8 mouse cellular contexts compared by ENCODE assay signal in genomic region chr14:13284091-13284844, GRCm38 (mm10). TPM values are rescaled to one million over a fixed set of nuclear protein-coding genes. Genes with fewer than 3 reads are reported as not detected.
DNase-seq lines count a peak whose midpoint lies in the region; ATAC-seq and TF ChIP-seq lines count a peak whose summit lies in the region.

Gene Synpr (plus strand): TSS chr14:13284780.

- peak within 1 kb of the TSS; percentile 75 for H3K4me2 ChIP-seq in heart, embryonic 13.5 days
- peak within 1 kb of the TSS; percentile 68 for H3K4me2 ChIP-seq in intestine, embryonic 14.5 days (ENCODE audit: low read length)
- H3K4me2 ChIP-seq in limb, embryonic 15.5 days = peak within 1 kb of the TSS; percentile 69

- no peak for DNase-seq in heart, adult 8-10 months (ENCODE audit: low spot score)
- DNase-seq in adrenal gland, postnatal 36 days = peak; percentile 9 to 22
- DNase-seq in intestine, embryonic 14.5 days (ENCODE audit: low spot score) = peak; percentile 81
- DNase-seq in ovary, postnatal 36 days (ENCODE audit: low spot score) = peak; percentile 20
- no peak for DNase-seq in thymus, adult 2 months

- no peaks in the 10 kb centered on the region for H3K36me3 ChIP-seq in heart, embryonic 13.5 days
- H3K36me3 ChIP-seq in intestine, embryonic 14.5 days (ENCODE audit: control insufficient read depth, insufficient read depth, low read length) = no peaks in the 10 kb centered on the region
- H3K36me3 ChIP-seq in limb, embryonic 15.5 days = no peaks in the 10 kb centered on the region
- H3K36me3 ChIP-seq in thymus, adult 2 months (ENCODE audit: control insufficient read depth, insufficient read depth, low read length) = no peaks in the 10 kb centered on the region

- peaks cover 4% of the 10 kb centered on the region for H3K4me1 ChIP-seq in heart, embryonic 13.5 days
- H3K4me1 ChIP-seq in embryonic fibroblast, embryonic 13.5 days (ENCODE audit: control insufficient read depth, insufficient read depth, low read length) = no peaks in the 10 kb centered on the region
- no peaks in the 10 kb centered on the region for H3K4me1 ChIP-seq in intestine, embryonic 14.5 days (replicated peaks; ENCODE audit: control insufficient read depth, insufficient read depth, low read length)
- H3K4me1 ChIP-seq in limb, embryonic 15.5 days = peaks cover 9% of the 10 kb centered on the region
- no peaks in the 10 kb centered on the region for H3K4me1 ChIP-seq in thymus, adult 2 months (replicated peaks; ENCODE audit: control insufficient read depth, insufficient read depth, low read length)

- no peaks in the 10 kb centered on the region for H3K9me3 ChIP-seq in heart, embryonic 13.5 days
- no peaks in the 10 kb centered on the region for H3K9me3 ChIP-seq in intestine, embryonic 14.5 days (ENCODE audit: control insufficient read depth, low read length)
- H3K9me3 ChIP-seq in limb, embryonic 15.5 days = no peaks in the 10 kb centered on the region

- H3K27me3 ChIP-seq in heart, embryonic 13.5 days (replicated peaks) = peaks cover 15% of the 10 kb centered on the region
- H3K27me3 ChIP-seq in intestine, embryonic 14.5 days (replicated peaks; ENCODE audit: control insufficient read depth, insufficient read depth, low read length) = no peaks in the 10 kb centered on the region
- peaks cover 11% of the 10 kb centered on the region; the same call in 1 of the 2 replicates for H3K27me3 ChIP-seq in limb, embryonic 15.5 days
- no peaks in the 10 kb centered on the region for H3K27me3 ChIP-seq in thymus, adult 2 months (ENCODE audit: control insufficient read depth, insufficient read depth, low read length)

- ATAC-seq in heart, embryonic 13.5 days (ENCODE audit: extremely low read depth, insufficient number of reproducible peaks, low FRiP score, low TSS enrichment) = peak; percentile 83
- ATAC-seq in intestine, embryonic 14.5 days (replicated peaks; ENCODE audit: low FRiP score, low TSS enrichment, low read depth) = peak; percentile 99
- ATAC-seq in limb, embryonic 15.5 days (ENCODE audit: insufficient number of reproducible peaks, low FRiP score, low TSS enrichment, low read depth) = peak; percentile 98

- no peak for TF ChIP-seq CTCF in embryonic fibroblast, embryonic 13.5 days (IDR thresholded peaks at IDR 0.05; ENCODE audit: borderline replicate concordance, insufficient read depth, low read length)
- no peak for TF ChIP-seq CTCF in thymus, adult 2 months (IDR thresholded peaks at IDR 0.05; ENCODE audit: borderline replicate concordance, control insufficient read depth, extremely low read depth, insufficient read depth, low read length, poor library complexity)

- peak within 1 kb of the TSS; percentile 43 for H3K4me3 ChIP-seq in heart, embryonic 13.5 days
- H3K4me3 ChIP-seq in embryonic fibroblast, embryonic 13.5 days (ENCODE audit: insufficient read depth, low read length) = peak within 1 kb of the TSS; percentile 32
- H3K4me3 ChIP-seq in intestine, embryonic 14.5 days (ENCODE audit: low read depth, low read length) = peak within 1 kb of the TSS; percentile 43
- peak within 1 kb of the TSS; percentile 39 for H3K4me3 ChIP-seq in limb, embryonic 15.5 days
- no peak within 1 kb of the TSS for H3K4me3 ChIP-seq in thymus, adult 2 months (ENCODE audit: control insufficient read depth, insufficient read depth, low read length)

- H3K9ac ChIP-seq in heart, embryonic 13.5 days = peak within 1 kb of the TSS; percentile 60
- H3K9ac ChIP-seq in intestine, embryonic 14.5 days (ENCODE audit: low read length) = no peak within 1 kb of the TSS
- no peak within 1 kb of the TSS for H3K9ac ChIP-seq in limb, embryonic 15.5 days

- no peak for TF ChIP-seq POLR2A in embryonic fibroblast, embryonic 13.5 days (IDR thresholded peaks at IDR 0.05; ENCODE audit: low read depth, low read length)
- no peak for TF ChIP-seq POLR2A in thymus, adult 2 months (IDR thresholded peaks at IDR 0.05; ENCODE audit: control insufficient read depth, extremely low read depth, insufficient read depth, low read length, poor library complexity)

- H3K27ac ChIP-seq in heart, embryonic 13.5 days (replicated peaks) = no peak within 1 kb of the TSS
- no peak within 1 kb of the TSS for H3K27ac ChIP-seq in embryonic fibroblast, embryonic 13.5 days (ENCODE audit: insufficient read depth, low read length)
- H3K27ac ChIP-seq in intestine, embryonic 14.5 days (ENCODE audit: low read depth) = no peak within 1 kb of the TSS
- no peak within 1 kb of the TSS; the same call in 1 of the 2 replicates for H3K27ac ChIP-seq in limb, embryonic 15.5 days
- no peak within 1 kb of the TSS for H3K27ac ChIP-seq in thymus, adult 2 months (ENCODE audit: control insufficient read depth, insufficient read depth, low read length)

- 8% methylated on average over 27 of the region's 27 CpGs for WGBS in heart, embryonic 13.5 days
- WGBS in intestine, embryonic 14.5 days = 6% methylated on average over 27 of the region's 27 CpGs
- 4% methylated on average over 27 of the region's 27 CpGs for WGBS in limb, embryonic 15.5 days
- 7% methylated on average over 27 of the region's 27 CpGs for WGBS in thymus, adult 2 months

RNA-seq across cellular contexts. Expression of gene Synpr, which starts in this region (rescaled TPM):
- 0.33 and 0.38 TPM in 2 replicates for polyA plus RNA-seq in heart, embryonic 13.5 days (2015; fragmentation: Nextera tagmentation; extraction: Ambion mirVana)
- under 1 TPM in 3 of 4 experiments, not detected in 1; 0.35 to 0.44 (median 0.40) TPM for total RNA-seq in heart, adult 8-10 months (2022)
- 1 to 10 TPM; 5.0 to 7.3 TPM for total RNA-seq in adrenal gland, postnatal 36 days (2021)
- 0.30 TPM in 1 of 2 replicates, not detected in the other for polyA plus RNA-seq in embryonic fibroblast, embryonic 13.5 days (2011; ENCODE audit: insufficient read length, low read depth, missing spikeins)
- 4.3 and 5.3 TPM in 2 replicates for polyA plus RNA-seq in intestine, embryonic 14.5 days (2014; fragmentation: Nextera tagmentation; extraction: Ambion mirVana)
- polyA plus RNA-seq in limb, embryonic 15.5 days (2015; fragmentation: Nextera tagmentation; extraction: Ambion mirVana) = 4.2 and 4.6 TPM in 2 replicates
- 0.08 and 3.6 TPM in 2 replicates for polyA plus RNA-seq in thymus, adult 2 months (2012; rRNA removed)

Comparison
In these comparisons a context has a peak if more than half of its experiments do, and no peak if none do; other contexts are left out.
1. RNA of gene Synpr (total RNA-seq): 5.0 to 7.3 TPM in adrenal gland, postnatal 36 days; 0.35 to 0.44 TPM in heart, adult 8-10 months; every median in the first group is over 4 times any median in the second.
2. Peak in ATAC-seq, H3K4me3 ChIP-seq, H3K9ac ChIP-seq and H3K4me2 ChIP-seq in heart, embryonic 13.5 days; RNA of the gene not detected or under 1 TPM.
3. DNase-seq: peak in adrenal gland, postnatal 36 days (2 of 2), intestine, embryonic 14.5 days (single experiment) and ovary, postnatal 36 days (single experiment); none in heart, adult 8-10 months (single experiment) and thymus, adult 2 months (single experiment).
4. Peak in every context shown above with its lines, with median percentiles within 50 percentile points of each other: ATAC-seq and H3K4me2 ChIP-seq.